Mouse (Mus musculus) left cerebral cortex, postnatal 4 days (tissue): ENCODE data around the gene Olfr564. TPM values are rescaled to one million over a fixed set of nuclear protein-coding genes. Genes with fewer than 3 reads are reported as not detected.

Source experiments
- DNase-seq: peaks from one replicate; pipeline ENCODE4 v3.0.0-alpha.2; 2022
- intact Hi-C: fragments of 180-260 bp; cut with DNase I; formaldehyde crosslinking; loops from one replicate; pipeline ENCODE4 v1.15.1; 2025
- total RNA-seq, 2 experiments: library from RNA; stranded (reverse); gene quantifications; 2 replicates each; pipeline ENCODE4 v1.2.3; 2021

Olfr564 gene
- not detected for total RNA-seq

- no peak for DNase-seq
- intact Hi-C loops: no loop called here
Observed at GRCm38 (mm10) chr7:102803180-102803579, at the start of gene Olfr564. Gene Olfr564, plus strand, starts transcription at chr7:102803480.

DNA sequence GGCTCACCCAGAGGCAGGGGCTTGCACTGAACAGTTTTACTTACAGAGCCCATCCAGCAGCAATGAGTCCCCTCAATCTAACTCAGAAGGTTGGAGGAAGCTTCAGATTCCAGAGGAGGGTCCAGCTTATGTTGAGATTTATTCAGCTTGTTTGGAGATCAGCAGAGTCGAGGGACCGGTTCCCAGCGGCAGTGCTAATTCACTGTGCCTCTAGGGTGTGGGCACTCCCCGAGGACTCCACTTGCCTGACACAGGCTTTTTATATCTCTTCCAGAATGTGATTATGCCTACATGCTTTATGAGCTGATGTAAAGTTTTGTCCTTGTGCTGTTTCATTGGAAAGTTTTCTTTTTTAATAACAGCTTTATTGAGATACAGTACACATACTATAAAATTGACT lies 44.0 kb upstream of the Olfr564 start, which contains the start of the genes Olfr560 and Olfr78:
Gene Olfr560, minus strand, starts transcription at position 101 of the 400 bp plus-strand sequence.
Gene Olfr78, minus strand, starts transcription at position 206 of the 400 bp plus-strand sequence.
- intact Hi-C loops: no loop called here
- DNase-seq: no peak

GRCm38 (mm10) chr7:102770921-102771320 lies 32.4 kb upstream of the Olfr564 start, which contains the start of gene Olfr561:
Gene Olfr561, plus strand, starts transcription at chr7:102771221.
- intact Hi-C loops: no loop called here

More at GRCm38 (mm10) chr7:102770921-102771320, 32.4 kb upstream of the Olfr564 start, which contains the start of gene Olfr561:
- DNase-seq: no peak

Other genes starting within 250 kb of the Olfr564 start
- 1 to 10 TPM; 1.9 to 2.3 TPM for gene Trim21, start 238.0 kb upstream of the Olfr564 start, total RNA-seq
- under 1 TPM in 1 of 2 experiments, not detected in 1; 0.08 TPM for gene Olfr550, start 232.0 kb upstream of the Olfr564 start, total RNA-seq
- not detected for gene Olfr551, start 211.6 kb upstream of the Olfr564 start, total RNA-seq
- not detected for gene Olfr552, start 205.7 kb upstream of the Olfr564 start, total RNA-seq
- not detected for gene Olfr553, start 185.3 kb upstream of the Olfr564 start, total RNA-seq
- gene Olfr554, start 165.0 kb upstream of the Olfr564 start, total RNA-seq: not detected
- not detected for gene Olfr555, start 144.7 kb upstream of the Olfr564 start, total RNA-seq
- not detected for gene Olfr556, start 138.6 kb upstream of the Olfr564 start, total RNA-seq
- gene Trim68, start 116.2 kb upstream of the Olfr564 start, total RNA-seq: 1 to 10 TPM; 5.9 to 6.1 TPM
- not detected for gene Olfr557, start 107.6 kb upstream of the Olfr564 start, total RNA-seq
- under 1 TPM; 0.12 to 0.14 TPM for gene Olfr558, start 101.3 kb upstream of the Olfr564 start, total RNA-seq
- gene Olfr33, start 84.4 kb upstream of the Olfr564 start, total RNA-seq: not detected
- gene Olfr559, start 76.0 kb upstream of the Olfr564 start, total RNA-seq: not detected
- not detected for gene Olfr560, start 44.1 kb upstream of the Olfr564 start, total RNA-seq
- under 1 TPM; 0.28 to 0.36 TPM for gene Olfr78, start 44.0 kb upstream of the Olfr564 start, total RNA-seq
- not detected for gene Olfr561, start 32.3 kb upstream of the Olfr564 start, total RNA-seq
- not detected for gene Olfr566, start 55.3 kb downstream of the Olfr564 start, total RNA-seq
- gene Olfr568, start 73.6 kb downstream of the Olfr564 start, total RNA-seq: not detected
- gene Olfr569, start 87.4 kb downstream of the Olfr564 start, total RNA-seq: not detected
- gene Olfr570, start 91.1 kb downstream of the Olfr564 start, total RNA-seq: not detected
- gene Olfr571, start 114.1 kb downstream of the Olfr564 start, total RNA-seq: not detected
- not detected for gene Olfr572, start 120.9 kb downstream of the Olfr564 start, total RNA-seq
- gene Olfr573-ps1, start 139.1 kb downstream of the Olfr564 start, total RNA-seq: not detected
- gene Olfr574, start 145.0 kb downstream of the Olfr564 start, total RNA-seq: not detected
- not detected for gene Olfr575, start 155.3 kb downstream of the Olfr564 start, total RNA-seq
- not detected for gene Olfr576, start 159.2 kb downstream of the Olfr564 start, total RNA-seq
- not detected for gene Olfr577, start 172.5 kb downstream of the Olfr564 start, total RNA-seq
- not detected for gene Olfr578, start 185.8 kb downstream of the Olfr564 start, total RNA-seq
- gene Olfr582, start 234.5 kb downstream of the Olfr564 start, total RNA-seq: not detected
- not detected for gene Olfr583, start 247.8 kb downstream of the Olfr564 start, total RNA-seq